Mouse (Mus musculus) bone marrow, adult 2 months (tissue): ENCODE results near the gene Ctnnbip1.

Source experiments
- CTCF ChIP-seq: fragments of 200-500 bp; IDR thresholded peaks from 2 replicates; pipeline ENCODE4 v1.5.1; 2011; ENCODE audit warnings: low read length, control low read depth; ENCODE audit not compliant: control insufficient read depth, insufficient read depth
- POLR2A ChIP-seq: fragments of 200-500 bp; IDR thresholded peaks from 2 replicates; pipeline ENCODE4 v1.6.1; 2011; ENCODE audit warnings: low read depth, mild to moderate bottlenecking, control low read depth, low read length, borderline replicate concordance; ENCODE audit not compliant: control insufficient read depth

- TF ChIP-seq CTCF = no peak
- TF ChIP-seq POLR2A = no peak
These were observed 38.1 kb downstream of the Ctnnbip1 start for GRCm38 (mm10) chr4:149556111-149556510.
